Mouse (Mus musculus): ENCODE results near the gene Amh. TPM values are rescaled to one million over a fixed set of nuclear protein-coding genes. Genes with fewer than 3 reads are reported as not detected.
A peak's percentile ranks its signal among the peaks of the same experiment; 100 is the strongest.

Amh gene
- polyA plus RNA-seq, 1 experiment from 2014 or later = 0.08 TPM

- DNase-seq (ENCODE audit: low spot score) = no peak
Measured at GRCm38 (mm10) chr10:80855749-80856073, 50.7 kb downstream of the Amh start.

DNA sequence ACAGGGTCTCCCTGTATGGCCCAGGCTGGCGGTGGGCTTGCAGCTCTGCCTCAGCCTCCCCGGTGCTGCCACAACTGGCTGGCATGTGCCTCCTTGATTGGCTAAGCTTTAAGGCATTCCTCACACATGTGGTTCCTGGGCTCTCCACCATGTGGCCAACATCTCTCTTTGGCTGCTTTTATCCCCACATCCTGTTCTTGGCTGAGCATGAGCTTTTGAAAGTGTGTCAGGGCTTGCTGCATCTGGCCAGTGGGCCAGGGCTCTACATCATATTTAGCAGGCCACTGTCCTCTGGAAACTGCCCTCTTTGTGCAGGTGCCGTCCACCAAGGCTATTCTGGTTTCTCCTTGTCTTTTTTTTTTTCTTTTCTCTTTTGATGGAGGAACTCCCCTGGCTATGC lies 51.2 kb downstream of the Amh start:
- peak; percentile 50 for DNase-seq (ENCODE audit: low spot score)

GRCm38 (mm10) chr10:80856908-80857307 lies 51.9 kb downstream of the Amh start:
- no peak for DNase-seq (ENCODE audit: low spot score)

MicroRNAs within 50 kb of the gene (microRNA counts, 519-probe panel; counts per million panel counts)
- 473 counts per million, percentile 71 among the panel's probes with 10 or more counts for microRNA mmu-miR-1982

Small RNA genes within 50 kb of the gene (microRNA-seq; reads per million reads assigned to microRNA genes)
- 5.0 reads per million, percentile 5 among the genes with 10 or more reads in this experiment for gene Mir1982 (ENCODE audit: borderline number of aligned reads)

Other genes starting within 250 kb of the Amh start
- gene Rexo1, start 243.7 kb upstream of the Amh start, polyA plus RNA-seq (2015; fragmentation: Nextera tagmentation; extraction: Ambion mirVana) = 24.1 and 25.5 TPM in 2 replicates
- gene Klf16, start 227.9 kb upstream of the Amh start, polyA plus RNA-seq (2015; fragmentation: Nextera tagmentation; extraction: Ambion mirVana) = 7.7 and 9.5 TPM in 2 replicates
- 103 and 118 TPM in 2 replicates for gene Abhd17a, start 214.9 kb upstream of the Amh start, polyA plus RNA-seq (2015; fragmentation: Nextera tagmentation; extraction: Ambion mirVana)
- 50.4 and 52.9 TPM in 2 replicates for gene Scamp4, start 202.4 kb upstream of the Amh start, polyA plus RNA-seq (2015; fragmentation: Nextera tagmentation; extraction: Ambion mirVana)
- 6.9 and 10.2 TPM in 2 replicates for gene Adat3, start 202.4 kb upstream of the Amh start, polyA plus RNA-seq (2015; fragmentation: Nextera tagmentation; extraction: Ambion mirVana)
- gene Gm49322, start 199.2 kb upstream of the Amh start, polyA plus RNA-seq (2015; fragmentation: Nextera tagmentation; extraction: Ambion mirVana) = 2.8 and 4.2 TPM in 2 replicates
- 153 and 160 TPM in 2 replicates for gene Csnk1g2, start 182.4 kb upstream of the Amh start, polyA plus RNA-seq (2015; fragmentation: Nextera tagmentation; extraction: Ambion mirVana)
- gene Btbd2, start 148.2 kb upstream of the Amh start, polyA plus RNA-seq (2015; fragmentation: Nextera tagmentation; extraction: Ambion mirVana) = 31.6 and 31.9 TPM in 2 replicates
- gene Mknk2, start 127.1 kb upstream of the Amh start, polyA plus RNA-seq (2015; fragmentation: Nextera tagmentation; extraction: Ambion mirVana) = 119 and 125 TPM in 2 replicates
- gene Mob3a, start 103.3 kb upstream of the Amh start, polyA plus RNA-seq (2015; fragmentation: Nextera tagmentation; extraction: Ambion mirVana) = 107 and 114 TPM in 2 replicates
- gene Izumo4, start 103.1 kb upstream of the Amh start, polyA plus RNA-seq (2015; fragmentation: Nextera tagmentation; extraction: Ambion mirVana) = 17.8 and 20.1 TPM in 2 replicates
- gene Ap3d1, start 63.0 kb upstream of the Amh start, polyA plus RNA-seq (2015; fragmentation: Nextera tagmentation; extraction: Ambion mirVana) = 48.0 and 54.8 TPM in 2 replicates
- gene Dot1l, start 50.0 kb upstream of the Amh start, polyA plus RNA-seq (2015; fragmentation: Nextera tagmentation; extraction: Ambion mirVana) = 10.5 and 15.0 TPM in 2 replicates
- gene Sf3a2, start 7.0 kb upstream of the Amh start, polyA plus RNA-seq (2015; fragmentation: Nextera tagmentation; extraction: Ambion mirVana) = 62.7 and 80.3 TPM in 2 replicates
- gene Plekhj1, start 6.6 kb upstream of the Amh start, polyA plus RNA-seq (2015; fragmentation: Nextera tagmentation; extraction: Ambion mirVana) = 137 and 140 TPM in 2 replicates
- 0.15 and 0.29 TPM in 2 replicates for gene Jsrp1, start 8.3 kb downstream of the Amh start, polyA plus RNA-seq (2015; fragmentation: Nextera tagmentation; extraction: Ambion mirVana)
- gene Oaz1, start 21.4 kb downstream of the Amh start, polyA plus RNA-seq (2015; fragmentation: Nextera tagmentation; extraction: Ambion mirVana) = 2,037 and 2,048 TPM in 2 replicates
- gene Lingo3, start 38.8 kb downstream of the Amh start, polyA plus RNA-seq (2015; fragmentation: Nextera tagmentation; extraction: Ambion mirVana) = 0.06 and 0.18 TPM in 2 replicates
- 338 and 340 TPM in 2 replicates for gene Lsm7, start 50.0 kb downstream of the Amh start, polyA plus RNA-seq (2015; fragmentation: Nextera tagmentation; extraction: Ambion mirVana)
- 26.8 and 27.7 TPM in 2 replicates for gene Sppl2b, start 50.0 kb downstream of the Amh start, polyA plus RNA-seq (2015; fragmentation: Nextera tagmentation; extraction: Ambion mirVana)
- 0.08 and 0.09 TPM in 2 replicates for gene Tmprss9, start 66.6 kb downstream of the Amh start, polyA plus RNA-seq (2015; fragmentation: Nextera tagmentation; extraction: Ambion mirVana)
- 337 and 351 TPM in 2 replicates for gene Timm13, start 95.7 kb downstream of the Amh start, polyA plus RNA-seq (2015; fragmentation: Nextera tagmentation; extraction: Ambion mirVana)
- gene Lmnb2, start 113.0 kb downstream of the Amh start, polyA plus RNA-seq (2015; fragmentation: Nextera tagmentation; extraction: Ambion mirVana) = 28.0 and 28.5 TPM in 2 replicates
- 19.0 and 21.7 TPM in 2 replicates for gene Gadd45b, start 124.8 kb downstream of the Amh start, polyA plus RNA-seq (2015; fragmentation: Nextera tagmentation; extraction: Ambion mirVana)
- gene Gng7, start 209.7 kb downstream of the Amh start, polyA plus RNA-seq (2015; fragmentation: Nextera tagmentation; extraction: Ambion mirVana) = 1.5 and 1.8 TPM in 2 replicates
- gene Diras1, start 220.4 kb downstream of the Amh start, polyA plus RNA-seq (2015; fragmentation: Nextera tagmentation; extraction: Ambion mirVana) = 0.04 TPM in 1 of 2 replicates, not detected in the other
- gene Slc39a3, start 232.2 kb downstream of the Amh start, polyA plus RNA-seq (2015; fragmentation: Nextera tagmentation; extraction: Ambion mirVana) = 16.0 and 16.8 TPM in 2 replicates

All from thymus, postnatal 0 days (tissue).